Mouse (Mus musculus): ENCODE measurements around the gene Ap1g1. TPM values are rescaled to one million over a fixed set of nuclear protein-coding genes. Genes with fewer than 3 reads are reported as not detected.

The Ap1g1 gene
- polyA plus RNA-seq, 1 experiment from 2014 or later: 44.7 TPM

DNA sequence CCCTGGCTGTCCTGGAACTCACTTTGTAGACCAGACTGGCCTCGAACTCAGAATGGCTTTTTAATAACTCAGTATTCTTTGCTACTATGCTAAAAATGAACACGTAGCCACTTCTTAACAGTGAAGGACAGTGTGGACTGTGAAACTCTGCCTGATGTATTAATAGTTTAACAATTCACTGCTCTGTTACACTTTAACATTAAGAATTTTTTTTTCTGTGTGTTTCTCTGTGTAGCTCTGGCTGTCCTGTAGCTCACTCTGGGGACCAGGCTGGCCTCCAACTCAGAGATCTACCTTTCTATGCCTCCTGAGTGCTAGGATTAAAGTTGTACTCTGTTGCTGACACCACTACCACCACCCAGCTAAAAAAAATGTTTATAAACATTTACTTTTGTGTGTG, 45.2 kb downstream of the Ap1g1 start:
- H3K9me3 ChIP-seq (replicated peaks): no peaks in the 10 kb centered on the region
- H3K4me3 ChIP-seq (replicated peaks): no peak overlapping the region
- 96% methylated on average over 2 of the region's 2 CpGs for WGBS
- no peaks in the 10 kb centered on the region for H3K4me1 ChIP-seq
- H3K4me2 ChIP-seq: no peak overlapping the region
- H3K9ac ChIP-seq (replicated peaks): no peak overlapping the region
- H3K36me3 ChIP-seq: no peaks in the 10 kb centered on the region; the same call in 1 of the 2 replicates
- no peaks in the 10 kb centered on the region for H3K27me3 ChIP-seq (replicated peaks)
- no peak overlapping the region for H3K27ac ChIP-seq (replicated peaks)
- no peak for ATAC-seq (ENCODE audit: low FRiP score)

GRCm38 (mm10) chr8:109839822-109840221, 61.5 kb downstream of the Ap1g1 start:
- ATAC-seq (ENCODE audit: low FRiP score): no peak
- peaks cover 29% of the 10 kb centered on the region for H3K36me3 ChIP-seq

DNA sequence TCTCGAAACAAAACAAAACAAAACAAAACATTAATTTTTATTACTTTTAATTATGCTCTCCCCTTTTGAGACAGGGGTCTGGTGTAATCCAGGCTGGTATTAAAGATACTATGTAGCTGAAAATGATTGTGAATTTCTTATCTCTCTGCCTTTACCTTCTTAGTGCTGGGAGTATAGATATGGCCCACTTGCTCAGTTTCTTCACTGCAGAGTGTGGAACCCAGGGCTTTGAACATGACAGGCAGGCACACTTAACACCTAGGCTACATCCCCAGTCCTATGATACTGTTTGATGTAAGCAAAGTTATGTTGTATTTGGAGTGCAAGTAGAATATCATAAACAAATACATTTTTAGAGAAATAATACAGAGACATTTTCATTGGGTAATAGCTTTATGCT, 64.1 kb downstream of the Ap1g1 start:
- WGBS: 93% methylated on average over 1 of the region's 1 CpGs
- no peak overlapping the region for H3K27ac ChIP-seq (replicated peaks)
- peaks cover 27% of the 10 kb centered on the region for H3K36me3 ChIP-seq
- H3K4me2 ChIP-seq: no peak overlapping the region
- no peaks in the 10 kb centered on the region for H3K27me3 ChIP-seq (replicated peaks)
- ATAC-seq (ENCODE audit: low FRiP score): no peak
- no peak overlapping the region for H3K4me3 ChIP-seq (replicated peaks)
- no peaks in the 10 kb centered on the region for H3K4me1 ChIP-seq
- no peaks in the 10 kb centered on the region for H3K9me3 ChIP-seq (replicated peaks)
- H3K9ac ChIP-seq (replicated peaks): no peak overlapping the region

More at GRCm38 (mm10) chr8:109839822-109840221, 61.5 kb downstream of the Ap1g1 start:
- Histone ChIP-seq H3K9ac (replicated peaks) (no peak overlapping the region), H3K4me1 (no peaks in the 10 kb centered on the region), H3K27me3 (replicated peaks) (no peaks in the 10 kb centered on the region), H3K4me3 (replicated peaks) (no peak overlapping the region), H3K9me3 (replicated peaks) (no peaks in the 10 kb centered on the region), H3K4me2 (no peak overlapping the region), H3K27ac (replicated peaks) (no peak overlapping the region)
- WGBS: 100% methylated on average over 2 of the region's 2 CpGs

- H3K27me3 ChIP-seq (replicated peaks): no peaks in the 10 kb centered on the region
- ATAC-seq (ENCODE audit: low FRiP score): no peak
- H3K4me3 ChIP-seq (replicated peaks): no peak overlapping the region
- no peak overlapping the region for H3K9ac ChIP-seq (replicated peaks)
- no peaks in the 10 kb centered on the region for H3K9me3 ChIP-seq (replicated peaks)
- 77% methylated on average over 2 of the region's 2 CpGs for WGBS
- peaks cover 57% of the 10 kb centered on the region for H3K36me3 ChIP-seq
- no peaks in the 10 kb centered on the region for H3K4me1 ChIP-seq
- no peak overlapping the region for H3K4me2 ChIP-seq
- H3K27ac ChIP-seq (replicated peaks): no peak overlapping the region
These were observed 69.5 kb downstream of the Ap1g1 start for GRCm38 (mm10) chr8:109847866-109848265.

DNA sequence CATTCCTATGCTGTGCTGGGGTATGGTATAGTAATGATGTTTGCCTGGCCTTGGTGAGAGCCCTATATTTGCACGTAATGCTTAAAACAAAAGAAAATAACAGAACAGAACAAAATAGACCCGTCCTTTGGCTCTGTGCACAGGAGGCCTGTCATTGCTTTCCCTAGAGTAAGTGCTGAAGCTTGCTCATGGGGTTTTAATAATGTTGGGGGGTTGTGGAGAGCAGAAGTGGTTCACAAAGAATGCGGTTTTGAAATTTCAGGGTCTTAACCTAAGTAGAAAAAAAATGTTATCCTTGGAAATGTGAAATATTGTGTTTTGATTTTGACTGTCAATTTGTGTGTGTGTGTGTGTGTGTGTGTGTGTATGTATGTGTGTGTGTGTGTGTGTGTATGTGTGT, 70.6 kb downstream of the Ap1g1 start:
- Histone ChIP-seq H3K9me3 (replicated peaks) (no peaks in the 10 kb centered on the region), H3K27me3 (replicated peaks) (no peaks in the 10 kb centered on the region), H3K4me2 (no peak overlapping the region), H3K4me3 (replicated peaks) (no peak overlapping the region), H3K4me1 (no peaks in the 10 kb centered on the region), H3K36me3 (peaks cover 60% of the 10 kb centered on the region), H3K27ac (replicated peaks) (no peak overlapping the region), H3K9ac (replicated peaks) (no peak overlapping the region)
- ATAC-seq (ENCODE audit: low FRiP score): no peak
- WGBS: 86% methylated on average over 3 of the region's 3 CpGs

GRCm38 (mm10) chr8:109853423-109853822, 75.1 kb downstream of the Ap1g1 start:
- ATAC-seq (ENCODE audit: low FRiP score): no peak
- Histone ChIP-seq H3K9ac (replicated peaks) (no peak overlapping the region), H3K4me1 (no peaks in the 10 kb centered on the region), H3K36me3 (peaks cover 74% of the 10 kb centered on the region), H3K9me3 (replicated peaks) (no peaks in the 10 kb centered on the region), H3K27ac (replicated peaks) (no peak overlapping the region), H3K27me3 (replicated peaks) (no peaks in the 10 kb centered on the region), H3K4me3 (replicated peaks) (no peak overlapping the region), H3K4me2 (no peak overlapping the region)
- WGBS: 47% methylated on average over 6 of the region's 6 CpGs

- Histone ChIP-seq H3K27ac (replicated peaks) (no peak overlapping the region), H3K9me3 (replicated peaks) (no peaks in the 10 kb centered on the region), H3K4me2 (no peak overlapping the region), H3K4me1 (no peaks in the 10 kb centered on the region), H3K36me3 (peaks cover 71% of the 10 kb centered on the region), H3K9ac (replicated peaks) (no peak overlapping the region), H3K4me3 (replicated peaks) (no peak overlapping the region), H3K27me3 (replicated peaks) (no peaks in the 10 kb centered on the region)
- ATAC-seq (ENCODE audit: low FRiP score): no peak
- WGBS: 95% methylated on average over 4 of the region's 4 CpGs
These were observed 76.2 kb downstream of the Ap1g1 start for GRCm38 (mm10) chr8:109854522-109854921.

DNA sequence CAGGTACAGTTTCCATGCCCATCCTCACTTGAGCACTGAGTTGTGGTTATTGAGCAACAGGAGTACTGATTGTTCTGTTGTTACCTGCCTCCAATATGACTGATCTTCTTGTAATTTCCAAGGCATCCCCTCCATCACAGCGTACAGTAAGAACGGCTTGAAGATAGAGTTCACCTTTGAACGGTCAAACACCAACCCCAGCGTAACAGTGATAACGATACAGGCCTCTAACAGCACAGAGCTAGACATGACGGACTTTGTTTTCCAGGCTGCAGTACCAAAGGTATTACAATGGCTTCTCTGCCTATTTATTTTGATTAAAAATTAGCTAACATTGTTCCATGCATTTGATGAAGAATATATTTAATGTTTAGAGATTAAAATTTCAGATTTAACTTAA, 77.1 kb downstream of the Ap1g1 start:
- 98% methylated on average over 6 of the region's 6 CpGs for WGBS
- Histone ChIP-seq H3K36me3 (peaks cover 71% of the 10 kb centered on the region), H3K9ac (replicated peaks) (no peak overlapping the region)

GRCm38 (mm10) chr8:109863398-109863797, 85.0 kb downstream of the Ap1g1 start:
- Histone ChIP-seq H3K27ac (replicated peaks) (no peak overlapping the region), H3K36me3 (peaks cover 32% of the 10 kb centered on the region), H3K4me2 (no peak overlapping the region), H3K27me3 (replicated peaks) (no peaks in the 10 kb centered on the region), H3K9ac (replicated peaks) (no peak overlapping the region), H3K4me1 (no peaks in the 10 kb centered on the region), H3K9me3 (replicated peaks) (no peaks in the 10 kb centered on the region), H3K4me3 (replicated peaks) (no peak overlapping the region)
- 94% methylated on average over 2 of the region's 2 CpGs for WGBS
- no peak for ATAC-seq (ENCODE audit: low FRiP score)

More for the DNA sequence above, 77.1 kb downstream of the Ap1g1 start:
- ATAC-seq (ENCODE audit: low FRiP score): no peak
- no peaks in the 10 kb centered on the region for H3K27me3 ChIP-seq (replicated peaks)
- no peak overlapping the region for H3K27ac ChIP-seq (replicated peaks)
- no peaks in the 10 kb centered on the region for H3K9me3 ChIP-seq (replicated peaks)
- H3K4me1 ChIP-seq: no peaks in the 10 kb centered on the region
- no peak overlapping the region for H3K4me3 ChIP-seq (replicated peaks)
- H3K4me2 ChIP-seq: no peak overlapping the region

GRCm38 (mm10) chr8:109864798-109865197, 86.4 kb downstream of the Ap1g1 start:
- no peak overlapping the region for H3K9ac ChIP-seq (replicated peaks)
- H3K4me3 ChIP-seq (replicated peaks): no peak overlapping the region
- ATAC-seq (ENCODE audit: low FRiP score): no peak
- no peaks in the 10 kb centered on the region for H3K9me3 ChIP-seq (replicated peaks)
- no peak overlapping the region for H3K4me2 ChIP-seq
- H3K27me3 ChIP-seq (replicated peaks): no peaks in the 10 kb centered on the region
- WGBS: 87% methylated on average over 2 of the region's 2 CpGs
- H3K36me3 ChIP-seq: peaks cover 25% of the 10 kb centered on the region
- no peak overlapping the region for H3K27ac ChIP-seq (replicated peaks)
- peaks cover 5% of the 10 kb centered on the region for H3K4me1 ChIP-seq

DNA sequence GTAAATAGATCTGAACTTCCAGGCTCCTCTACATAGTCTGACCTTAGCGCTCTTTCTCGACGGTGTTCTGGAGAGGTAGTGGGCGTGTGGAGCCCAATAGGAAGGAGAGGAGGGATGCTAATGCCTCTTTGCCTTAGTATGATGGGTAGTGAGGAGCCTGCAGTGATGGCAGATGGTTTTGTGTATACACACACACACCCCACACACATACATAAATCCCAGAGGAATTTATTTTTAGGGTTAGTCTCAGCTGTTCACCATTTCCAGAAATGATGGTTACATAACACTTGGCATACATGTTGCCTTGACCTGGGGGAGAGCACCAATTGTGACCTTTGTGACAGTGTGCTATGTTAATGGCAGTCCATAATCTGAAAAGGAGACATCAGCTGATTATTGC, 87.2 kb downstream of the Ap1g1 start:
- Histone ChIP-seq H3K27me3 (replicated peaks) (no peaks in the 10 kb centered on the region), H3K36me3 (peaks cover 18% of the 10 kb centered on the region), H3K4me2 (no peak overlapping the region), H3K27ac (replicated peaks) (no peak overlapping the region), H3K9ac (replicated peaks) (no peak overlapping the region), H3K4me3 (replicated peaks) (no peak overlapping the region), H3K9me3 (replicated peaks) (no peaks in the 10 kb centered on the region), H3K4me1 (peaks cover 12% of the 10 kb centered on the region)
- 88% methylated on average over 4 of the region's 4 CpGs for WGBS
- ATAC-seq (ENCODE audit: low FRiP score): no peak

GRCm38 (mm10) chr8:109866690-109867089, 88.3 kb downstream of the Ap1g1 start:
- 93% methylated on average over 5 of the region's 5 CpGs for WGBS
- H3K4me3 ChIP-seq (replicated peaks): no peak overlapping the region
- H3K9me3 ChIP-seq (replicated peaks): no peaks in the 10 kb centered on the region
- no peak for ATAC-seq (ENCODE audit: low FRiP score)
- H3K27me3 ChIP-seq (replicated peaks): no peaks in the 10 kb centered on the region
- peaks cover 22% of the 10 kb centered on the region for H3K4me1 ChIP-seq
- H3K27ac ChIP-seq (replicated peaks): no peak overlapping the region
- no peak overlapping the region for H3K9ac ChIP-seq (replicated peaks)
- H3K4me2 ChIP-seq: no peak overlapping the region
- peaks cover 9% of the 10 kb centered on the region for H3K36me3 ChIP-seq

Measured in neural tube, embryonic 15.5 days (tissue).